Mouse (Mus musculus) adipocyte (in vitro differentiated cells): ENCODE data around the gene Ddx39b.
"Not testable (repeated sequence)": the region's sequence is repeated elsewhere in the genome, so short reads cannot be mapped to it uniquely, and the experiment has no call there.

Source experiments
- DNase-seq: peaks from one replicate; pipeline ENCODE4 v3.0.0-alpha.2; 2016; ENCODE audit warnings: low spot score

Ddx39b gene

GRCm38 (mm10) chr17:35219601-35220041, 21.9 kb upstream of the Ddx39b start:
- no peak for DNase-seq

GRCm38 (mm10) chr17:35220156-35220952, 21.2 kb upstream of the Ddx39b start, which contains the start of gene Gm16181:
TSS of gene Gm16181 (plus strand) at chr17:35220834.
- DNase-seq: no peak

GRCm38 (mm10) chr17:35222299-35222698, 19.2 kb upstream of the Ddx39b start:
- DNase-seq: no peak

- no peak for DNase-seq
Measured at GRCm38 (mm10) chr17:35224641-35225040, 16.9 kb upstream of the Ddx39b start.

GRCm38 (mm10) chr17:35225456-35225855, 16.1 kb upstream of the Ddx39b start:
- no peak for DNase-seq

- DNase-seq: no peak
Measured at GRCm38 (mm10) chr17:35226561-35227046, 14.9 kb upstream of the Ddx39b start.

GRCm38 (mm10) chr17:35231022-35231421, 10.5 kb upstream of the Ddx39b start:
- DNase-seq: no peak

- DNase-seq: peak; percentile 80
Measured at GRCm38 (mm10) chr17:35232043-35232442, 9.5 kb upstream of the Ddx39b start.

- no peak for DNase-seq
Measured at GRCm38 (mm10) chr17:35232659-35233058, 8.9 kb upstream of the Ddx39b start.

- peak; percentile 47 for DNase-seq
Measured at GRCm38 (mm10) chr17:35233114-35233980, 8.2 kb upstream of the Ddx39b start, which contains the start of gene Atp6v1g2. TSS of gene Atp6v1g2 (plus strand) at chr17:35233660.

GRCm38 (mm10) chr17:35234090-35234489, 7.5 kb upstream of the Ddx39b start:
- DNase-seq: not testable (repeated sequence)

GRCm38 (mm10) chr17:35234903-35235302, 6.6 kb upstream of the Ddx39b start:
- DNase-seq: no peak

- peak; percentile 99 for DNase-seq
Measured at GRCm38 (mm10) chr17:35235614-35236389, 5.7 kb upstream of the Ddx39b start, which contains the start of gene Nfkbil1. TSS of gene Nfkbil1 (minus strand) at chr17:35235792.

- peak; percentile 93 for DNase-seq
Measured at GRCm38 (mm10) chr17:35236390-35236746, 5.2 kb upstream of the Ddx39b start.

- DNase-seq: no peak
Measured at GRCm38 (mm10) chr17:35236996-35237395, 4.5 kb upstream of the Ddx39b start.

GRCm38 (mm10) chr17:35237504-35237903, 4.0 kb upstream of the Ddx39b start:
- no peak for DNase-seq

GRCm38 (mm10) chr17:35239700-35240099, 1.8 kb upstream of the Ddx39b start:
- DNase-seq: peak; percentile 53

- peak; percentile 72 for DNase-seq
Measured at GRCm38 (mm10) chr17:35240384-35241304, 902 bp upstream of the Ddx39b start.

- peak; percentile 80 for DNase-seq
Measured at GRCm38 (mm10) chr17:35242015-35242941, 732 bp downstream of the Ddx39b start.
